Mouse (Mus musculus) G1E (cell line): ENCODE results near the gene Lrrc61.

Experiments used
- CTCF ChIP-seq: IDR thresholded peaks from 2 replicates; pipeline ENCODE4 v1.5.1; 2012; ENCODE audit warnings: low read depth, low read length, inconsistent platforms, mixed read lengths
- GATA1 ChIP-seq: IDR thresholded peaks from 2 replicates; pipeline ENCODE4 v1.6.1; 2012; ENCODE audit warnings: borderline replicate concordance, low read length, inconsistent platforms, mixed read lengths
- GATA2 ChIP-seq: IDR thresholded peaks from 2 replicates; pipeline ENCODE4 v1.6.1; 2012; ENCODE audit warnings: low read depth, low read length, inconsistent platforms, borderline replicate concordance
- POLR2AphosphoS5 ChIP-seq: IDR thresholded peaks from 2 replicates; pipeline ENCODE4 v1.6.1; 2012; ENCODE audit warnings: low read depth, low read length, inconsistent platforms; ENCODE audit not compliant: insufficient replicate concordance
- TAL1 ChIP-seq: conservative IDR thresholded peaks from 2 replicates; pipeline ENCODE4 v1.6.1; 2012; ENCODE audit warnings: low read depth, low read length, inconsistent platforms, mixed read lengths

DNA sequence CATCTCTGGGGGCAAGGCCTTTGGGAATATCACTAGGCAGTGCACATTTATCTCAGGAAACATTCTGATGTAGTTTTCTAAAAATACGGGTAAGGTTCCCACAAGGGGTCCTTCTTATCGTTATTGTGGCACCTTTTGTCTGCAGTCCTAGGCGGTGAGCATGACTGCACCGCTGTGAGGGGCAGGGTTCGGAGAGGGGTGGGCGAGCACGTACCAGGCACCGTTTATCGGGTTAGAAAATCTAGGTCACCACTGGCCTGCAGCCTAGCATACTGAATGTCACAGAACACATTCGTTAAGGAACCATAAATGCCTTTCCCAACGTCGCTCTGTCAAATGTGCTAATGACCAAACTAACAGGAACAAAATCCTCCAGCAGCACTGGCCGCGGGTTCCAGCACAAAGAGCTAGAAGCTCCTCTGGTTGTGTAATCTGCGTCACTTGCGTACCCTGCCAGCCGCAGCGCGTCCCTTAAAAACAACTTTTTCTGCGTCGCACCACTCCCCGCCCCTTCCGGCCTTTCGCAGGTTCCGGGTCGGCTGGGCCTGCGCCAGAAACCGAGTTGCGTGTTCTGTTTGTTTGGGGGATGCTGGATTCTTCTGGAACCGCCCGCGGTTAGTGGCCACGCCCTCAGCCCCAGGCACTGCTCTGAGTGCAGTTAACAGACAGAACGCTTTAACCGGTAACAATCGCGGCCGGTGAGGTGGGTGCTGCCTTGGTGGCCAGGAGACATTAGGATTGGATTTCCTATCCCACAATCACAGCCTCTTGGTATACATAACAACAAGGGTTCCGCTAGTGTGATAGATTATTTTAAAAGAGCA, at the start of gene Lrrc61:
- TF ChIP-seq CTCF, result no peak
- TF ChIP-seq GATA1, result no peak
- no peak for TF ChIP-seq TAL1
- TF ChIP-seq POLR2AphosphoS5, result no peak
- TF ChIP-seq GATA2, result no peak
